Mouse (Mus musculus): ENCODE data around the gene Tectb. TPM values are rescaled to one million over a fixed set of nuclear protein-coding genes. Genes with fewer than 3 reads are reported as not detected.
A peak's percentile ranks its signal among the peaks of the same experiment; 100 is the strongest.

The Tectb gene
- polyA plus RNA-seq, 1 experiment from 2014 or later, result 0.09 TPM

DNA sequence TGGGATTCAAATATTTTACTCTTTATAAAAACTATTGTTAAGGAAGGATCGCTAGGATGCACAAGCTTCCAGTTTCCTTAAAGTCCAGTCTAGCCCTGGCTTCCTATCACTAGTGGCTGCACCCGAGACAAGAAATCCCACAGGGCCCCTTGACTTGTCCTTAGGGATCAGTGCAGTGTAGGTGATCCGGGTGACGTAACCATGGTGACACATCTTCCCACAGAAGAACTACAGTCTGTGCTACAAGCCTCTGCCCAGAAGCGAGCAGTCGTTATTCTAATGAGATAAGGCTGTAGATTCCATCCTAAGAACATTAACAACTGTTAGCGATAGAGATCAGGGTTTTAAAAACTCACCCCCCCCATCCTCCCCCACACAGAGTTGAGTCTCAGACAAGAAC is 4.5 kb downstream of the Tectb start:
- no peaks in the 10 kb centered on the region for H3K9me3 ChIP-seq (ENCODE audit: low read length)
- H3K27ac ChIP-seq (ENCODE audit: low read depth), result no peak overlapping the region
- no peaks in the 10 kb centered on the region for H3K27me3 ChIP-seq (ENCODE audit: insufficient read depth, low read length)
- H3K4me2 ChIP-seq (ENCODE audit: low read depth, low read length), result no peak overlapping the region
- ATAC-seq (no peak), DNase-seq (no peak)
- no peak overlapping the region for H3K9ac ChIP-seq (replicated peaks)
- peaks cover 4% of the 10 kb centered on the region; the same call in 1 of the 2 replicates for H3K4me1 ChIP-seq (ENCODE audit: insufficient read depth)
- TF ChIP-seq EP300 (IDR thresholded peaks at IDR 0.05; ENCODE audit: low read depth) (no peak), CTCF (IDR thresholded peaks at IDR 0.05; ENCODE audit: low read depth) (no peak)
- H3K36me3 ChIP-seq (replicated peaks; ENCODE audit: insufficient read depth, low read length), result no peaks in the 10 kb centered on the region
- no peak overlapping the region for H3K4me3 ChIP-seq (ENCODE audit: low read depth, low read length)
- WGBS (ENCODE audit: insufficient replicate concordance), result 79% methylated on average over 7 of the region's 7 CpGs

DNA sequence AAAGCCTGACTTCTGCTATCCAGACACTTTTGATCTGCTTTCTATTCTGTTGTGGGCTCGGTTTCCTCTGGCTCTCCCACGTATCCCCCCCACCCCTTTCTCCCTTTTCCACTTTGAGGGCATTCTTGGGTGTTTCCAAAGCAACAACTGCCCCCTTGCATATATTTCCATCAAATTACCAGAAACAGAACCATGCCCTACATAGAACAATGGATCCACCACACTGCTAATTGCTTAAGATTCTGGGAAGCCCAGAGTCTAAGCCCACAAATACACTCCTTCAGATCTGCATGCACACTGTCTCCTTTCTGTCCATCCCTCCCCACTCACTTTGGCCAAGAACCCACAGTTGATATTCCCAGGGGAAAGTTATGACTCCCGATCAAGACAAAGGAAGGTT is 5.1 kb downstream of the Tectb start:
- no peak for DNase-seq
- Histone ChIP-seq H3K9me3 (ENCODE audit: low read length) (no peaks in the 10 kb centered on the region), H3K9ac (replicated peaks) (no peak overlapping the region), H3K4me3 (ENCODE audit: low read depth, low read length) (no peak overlapping the region), H3K27ac (ENCODE audit: low read depth) (no peak overlapping the region), H3K4me2 (ENCODE audit: low read depth, low read length) (no peak overlapping the region), H3K4me1 (ENCODE audit: insufficient read depth) (peaks cover 5% of the 10 kb centered on the region; the same call in 1 of the 2 replicates), H3K36me3 (replicated peaks; ENCODE audit: insufficient read depth, low read length) (no peaks in the 10 kb centered on the region), H3K27me3 (ENCODE audit: insufficient read depth, low read length) (no peaks in the 10 kb centered on the region)
- TF ChIP-seq CTCF (IDR thresholded peaks at IDR 0.05; ENCODE audit: low read depth) (no peak), EP300 (IDR thresholded peaks at IDR 0.05; ENCODE audit: low read depth) (no peak)
- WGBS (ENCODE audit: insufficient replicate concordance), result 61% methylated on average over 3 of the region's 3 CpGs
- no peak for ATAC-seq

DNA sequence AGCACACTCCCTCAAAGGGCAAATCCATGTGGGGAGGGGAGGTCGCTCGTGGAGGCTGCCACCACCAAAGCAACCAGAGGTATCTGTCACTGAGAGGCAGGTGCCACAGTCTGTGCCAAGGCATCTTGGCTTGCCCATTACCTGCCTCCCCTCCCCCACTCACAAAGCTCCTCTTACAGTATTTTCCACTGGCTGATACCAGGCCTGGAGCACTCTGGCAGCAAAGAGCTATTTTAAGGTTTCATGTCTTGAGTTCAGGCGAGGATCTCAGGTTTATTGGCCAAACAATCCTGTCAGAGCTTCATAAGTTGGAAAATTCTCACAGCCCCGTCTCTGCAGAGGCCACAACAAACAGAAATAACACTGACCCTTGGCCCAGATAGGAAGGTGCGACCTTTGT is 9.5 kb downstream of the Tectb start:
- Histone ChIP-seq H3K27ac (ENCODE audit: low read depth) (no peak overlapping the region), H3K27me3 (ENCODE audit: insufficient read depth, low read length) (no peaks in the 10 kb centered on the region), H3K9ac (replicated peaks) (no peak overlapping the region), H3K4me2 (ENCODE audit: low read depth, low read length) (no peak overlapping the region), H3K4me1 (ENCODE audit: insufficient read depth) (peaks cover 25% of the 10 kb centered on the region), H3K36me3 (replicated peaks; ENCODE audit: insufficient read depth, low read length) (no peaks in the 10 kb centered on the region), H3K4me3 (ENCODE audit: low read depth, low read length) (no peak overlapping the region), H3K9me3 (ENCODE audit: low read length) (no peaks in the 10 kb centered on the region)
- DNase-seq (no peak), ATAC-seq (no peak)
- WGBS (ENCODE audit: insufficient replicate concordance), result 57% methylated on average over 5 of the region's 5 CpGs
- no peak for TF ChIP-seq CTCF (IDR thresholded peaks at IDR 0.05; ENCODE audit: low read depth)
- TF ChIP-seq EP300 (IDR thresholded peaks at IDR 0.05; ENCODE audit: low read depth), result no peak

DNA sequence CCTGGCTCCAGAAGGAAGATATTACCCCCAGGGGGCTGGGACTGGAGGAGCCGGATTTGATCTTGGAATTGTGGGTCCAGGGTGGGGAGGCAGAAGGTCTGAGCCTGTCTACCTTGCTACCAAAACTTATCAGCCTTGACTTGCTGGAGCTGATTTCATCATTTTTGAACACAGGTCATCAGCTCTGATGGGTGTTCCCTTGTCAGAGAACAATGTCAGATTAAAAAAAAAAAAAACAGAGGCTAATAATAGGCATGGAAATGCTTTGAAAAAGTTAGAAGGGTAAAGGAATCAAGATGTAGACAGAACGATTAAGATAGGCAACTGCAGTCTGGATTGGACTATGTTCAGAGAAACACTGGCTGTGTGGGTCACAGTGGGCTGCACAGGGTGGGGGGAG is 11.1 kb downstream of the Tectb start:
- Histone ChIP-seq H3K4me2 (ENCODE audit: low read depth, low read length) (no peak overlapping the region), H3K4me1 (ENCODE audit: insufficient read depth) (peaks cover 29% of the 10 kb centered on the region), H3K4me3 (ENCODE audit: low read depth, low read length) (no peak overlapping the region), H3K9me3 (ENCODE audit: low read length) (no peaks in the 10 kb centered on the region), H3K27ac (ENCODE audit: low read depth) (peak overlapping the region; percentile 87), H3K36me3 (replicated peaks; ENCODE audit: insufficient read depth, low read length) (no peaks in the 10 kb centered on the region), H3K27me3 (ENCODE audit: insufficient read depth, low read length) (no peaks in the 10 kb centered on the region), H3K9ac (replicated peaks) (no peak overlapping the region)
- ATAC-seq (no peak), DNase-seq (no peak)
- TF ChIP-seq CTCF (IDR thresholded peaks at IDR 0.05; ENCODE audit: low read depth) (no peak), EP300 (IDR thresholded peaks at IDR 0.05; ENCODE audit: low read depth) (no peak)
- 46% methylated on average over 2 of the region's 2 CpGs for WGBS (ENCODE audit: insufficient replicate concordance)

DNA sequence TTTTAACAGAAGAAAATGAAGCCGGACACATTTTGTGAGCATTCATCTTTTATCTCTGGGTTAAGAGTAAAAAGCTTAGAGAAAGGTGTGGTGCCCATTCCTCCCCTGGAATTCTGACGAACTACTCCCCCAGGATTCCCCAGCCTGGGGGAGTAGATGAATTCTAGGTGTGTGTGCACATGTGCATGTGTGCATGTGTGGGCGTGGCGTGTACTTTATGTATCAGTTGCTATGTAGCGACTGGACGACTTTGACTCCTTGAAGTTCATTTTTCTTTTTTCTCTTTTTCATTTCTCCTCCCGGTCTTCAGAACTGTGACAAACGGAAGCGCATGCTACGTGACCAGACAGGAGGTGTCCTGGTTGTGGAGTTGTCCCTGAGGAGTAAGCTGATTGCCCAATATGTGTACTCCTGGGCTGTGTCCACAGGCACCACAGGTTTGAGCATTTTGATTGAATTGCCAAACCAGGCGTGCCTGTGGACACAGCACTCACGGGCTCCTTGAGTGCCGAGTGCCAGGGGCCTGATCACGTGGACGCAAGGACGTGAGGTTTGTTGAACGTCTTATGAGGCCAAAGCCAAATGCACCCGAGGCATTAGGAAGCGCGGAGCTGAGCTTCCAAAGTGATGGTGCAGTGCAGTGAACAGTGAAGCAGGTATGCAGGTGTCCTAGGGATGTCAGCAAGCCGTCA is 11.9 kb downstream of the Tectb start:
- peak; percentile 47 for DNase-seq
- Histone ChIP-seq H3K9ac (replicated peaks) (no peak overlapping the region), H3K27ac (ENCODE audit: low read depth) (peak overlapping the region; percentile 87), H3K27me3 (ENCODE audit: insufficient read depth, low read length) (no peaks in the 10 kb centered on the region), H3K9me3 (ENCODE audit: low read length) (no peaks in the 10 kb centered on the region), H3K4me1 (ENCODE audit: insufficient read depth) (peaks cover 29% of the 10 kb centered on the region), H3K4me2 (ENCODE audit: low read depth, low read length) (0 out of 2 replicates have a peak overlapping the region, but pooled peaks have one; percentile 3), H3K4me3 (ENCODE audit: low read depth, low read length) (no peak overlapping the region), H3K36me3 (replicated peaks; ENCODE audit: insufficient read depth, low read length) (no peaks in the 10 kb centered on the region)
- 68% methylated on average over 21 of the region's 21 CpGs for WGBS (ENCODE audit: insufficient replicate concordance)
- peak; percentile 60 for TF ChIP-seq EP300 (IDR thresholded peaks at IDR 0.05; ENCODE audit: low read depth)
- no peak for TF ChIP-seq CTCF (IDR thresholded peaks at IDR 0.05; ENCODE audit: low read depth)
- ATAC-seq, result peak; percentile 85

DNA sequence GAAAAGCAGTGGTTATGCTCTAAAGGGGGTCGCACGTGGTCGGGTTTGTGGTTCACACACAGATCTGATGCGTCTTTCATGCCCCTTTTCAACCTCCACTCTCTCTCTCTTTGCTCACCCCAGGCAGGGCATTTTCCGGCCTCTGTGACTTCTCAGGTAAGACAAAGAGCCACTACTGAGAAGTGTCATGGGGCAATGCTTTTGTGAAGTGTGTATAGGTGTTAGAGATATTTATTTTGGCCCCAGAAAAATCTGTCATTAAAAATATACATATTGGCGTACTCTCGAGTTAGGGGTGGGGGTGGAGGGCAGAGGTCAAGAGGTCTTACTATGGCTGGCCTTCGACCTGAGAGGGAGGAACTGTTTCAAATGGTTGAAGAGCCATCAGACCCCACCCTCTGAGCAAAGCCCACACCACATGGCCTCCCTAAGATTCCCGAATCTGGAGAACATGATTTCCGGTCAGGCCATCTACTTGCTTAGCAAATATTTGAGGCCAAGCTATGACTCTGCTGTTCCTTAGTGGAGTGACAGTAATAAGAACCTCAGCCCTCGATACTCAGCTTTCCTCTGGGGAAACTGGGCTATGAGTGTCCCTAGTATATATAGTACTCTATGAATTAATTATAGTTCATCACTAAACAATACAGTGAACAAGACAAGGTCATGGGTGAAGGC is 13.3 kb downstream of the Tectb start:
- H3K27me3 ChIP-seq (ENCODE audit: insufficient read depth, low read length), result no peaks in the 10 kb centered on the region
- no peak overlapping the region for H3K9ac ChIP-seq (replicated peaks)
- peak overlapping the region; percentile 87 for H3K27ac ChIP-seq (ENCODE audit: low read depth)
- H3K4me3 ChIP-seq (ENCODE audit: low read depth, low read length), result no peak overlapping the region
- no peak for DNase-seq
- no peak for TF ChIP-seq CTCF (IDR thresholded peaks at IDR 0.05; ENCODE audit: low read depth)
- no peak for TF ChIP-seq EP300 (IDR thresholded peaks at IDR 0.05; ENCODE audit: low read depth)
- no peak overlapping the region for H3K4me2 ChIP-seq (ENCODE audit: low read depth, low read length)
- peaks cover 29% of the 10 kb centered on the region for H3K4me1 ChIP-seq (ENCODE audit: insufficient read depth)
- no peaks in the 10 kb centered on the region for H3K9me3 ChIP-seq (ENCODE audit: low read length)
- no peaks in the 10 kb centered on the region for H3K36me3 ChIP-seq (replicated peaks; ENCODE audit: insufficient read depth, low read length)
- 56% methylated on average over 11 of the region's 11 CpGs for WGBS (ENCODE audit: insufficient replicate concordance)
- ATAC-seq, result no peak

Data from liver, postnatal 0 days (tissue).